Mouse (Mus musculus) liver, embryonic 15.5 days (tissue): ENCODE results near the gene Kank3. TPM values are rescaled to one million over a fixed set of nuclear protein-coding genes. Genes with fewer than 3 reads are reported as not detected.
A peak's percentile ranks its signal among the peaks of the same experiment; 100 is the strongest.

Experiments
- ATAC-seq: fragments of 200-750 bp; cut with Nextera tagmentation; 2 replicates; pipeline ENCODE4 v1.8.0; 2017; ENCODE audit warnings: moderate number of reproducible peaks, mild to moderate bottlenecking, moderate library complexity; ENCODE audit not compliant: insufficient read depth
- H3K27ac ChIP-seq: fragments of 300-500 bp; sonication (generic); replicated peaks from 2 replicates; pipeline ENCODE4 v1.5.1; 2015; ENCODE audit warnings: mild to moderate bottlenecking, inconsistent platforms
- H3K27me3 ChIP-seq: fragments of 300-500 bp; sonication (generic); 2 replicates; pipeline ENCODE4 v1.6.1; 2015; ENCODE audit warnings: mild to moderate bottlenecking, inconsistent platforms
- H3K36me3 ChIP-seq: fragments of 300-500 bp; sonication (generic); replicated peaks from 2 replicates; pipeline ENCODE4 v1.6.1; 2015; ENCODE audit warnings: moderate library complexity, mild to moderate bottlenecking, inconsistent platforms
- H3K4me1 ChIP-seq: fragments of 300-500 bp; sonication (generic); replicated peaks from 2 replicates; pipeline ENCODE4 v1.6.1; 2015; ENCODE audit warnings: inconsistent platforms
- H3K4me2 ChIP-seq: fragments of 300-500 bp; sonication (generic); 2 replicates; pipeline ENCODE4 v1.6.1; 2015; ENCODE audit warnings: moderate library complexity, mild to moderate bottlenecking, inconsistent platforms
- H3K4me3 ChIP-seq: fragments of 300-500 bp; sonication (generic); replicated peaks from 2 replicates; pipeline ENCODE4 v1.5.1; 2015; ENCODE audit warnings: mild to moderate bottlenecking, inconsistent platforms
- H3K9ac ChIP-seq: fragments of 300-500 bp; sonication (generic); 2 replicates; pipeline ENCODE4 v1.6.1; 2015; ENCODE audit warnings: moderate library complexity, mild to moderate bottlenecking, inconsistent platforms
- H3K9me3 ChIP-seq: fragments of 300-500 bp; sonication (generic); replicated peaks from 2 replicates; pipeline ENCODE4 v1.6.1; 2016; ENCODE audit warnings: inconsistent platforms
- WGBS: fragments of 180-500 bp; shearing (Covaris S2); methylation state at CpG from one replicate; pipeline ENCODE4 v1.1.7; 2015; ENCODE audit warnings: mixed read lengths; ENCODE audit not compliant: insufficient replicate concordance; 5-methylcytosine and 5-hydroxymethylcytosine counted together
- polyA plus RNA-seq: library from polyadenylated mRNA; unstranded; fragments of >200 nt; fragmentation: Nextera tagmentation; extraction: Ambion mirVana; gene quantifications from 2 replicates; pipeline ENCODE4 v1.2.1, GENCODE M21; 2015

Gene Kank3
- polyA plus RNA-seq, result 10.4 and 12.8 TPM in 2 replicates

DNA sequence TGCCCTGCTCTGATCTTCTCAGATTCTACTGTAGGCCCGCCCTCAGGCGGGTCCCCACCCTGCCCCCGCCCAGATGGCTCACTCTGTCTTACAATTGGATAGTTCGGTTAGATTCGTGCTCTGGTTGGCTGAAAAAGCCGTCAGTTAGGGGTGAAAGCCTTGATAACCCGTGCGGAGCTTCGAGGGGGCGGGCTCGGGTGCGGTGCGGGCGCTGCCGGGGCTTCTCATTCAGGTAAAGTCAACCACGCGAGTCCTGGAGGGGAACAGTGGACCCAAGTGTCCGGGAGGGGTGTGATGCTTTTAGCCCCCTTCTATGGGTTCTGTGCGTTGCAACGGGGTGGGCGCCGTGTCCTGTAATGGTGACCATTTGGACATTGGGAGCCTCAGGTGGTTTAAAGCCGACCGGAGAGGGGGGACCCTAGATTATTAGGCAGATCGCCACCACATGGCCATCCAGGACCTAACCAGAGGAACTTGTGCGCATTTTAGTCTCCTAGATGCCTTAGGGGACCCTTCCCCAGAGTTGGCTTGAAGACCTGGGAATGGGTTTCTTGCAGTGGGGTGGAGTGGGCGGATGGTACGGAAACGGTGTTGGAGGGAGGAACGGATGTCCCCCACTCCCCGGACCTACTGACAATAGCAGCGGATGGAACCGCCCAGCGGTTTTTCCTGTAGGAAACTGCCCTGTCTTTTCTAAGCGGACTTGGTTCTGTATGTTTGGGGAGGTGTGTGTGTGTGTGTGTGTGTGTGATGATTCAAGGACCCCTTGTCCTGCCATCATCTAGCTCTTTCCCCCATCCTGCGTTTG is at the start of gene Kank3:
Kank3 (plus strand) TSS at position 186 of the 808 bp plus-strand sequence.
- no peaks in the 10 kb centered on the region for H3K36me3 ChIP-seq
- peak; percentile 95 for ATAC-seq
- under 1% methylated on average over 36 of the region's 36 CpGs for WGBS

DNA sequence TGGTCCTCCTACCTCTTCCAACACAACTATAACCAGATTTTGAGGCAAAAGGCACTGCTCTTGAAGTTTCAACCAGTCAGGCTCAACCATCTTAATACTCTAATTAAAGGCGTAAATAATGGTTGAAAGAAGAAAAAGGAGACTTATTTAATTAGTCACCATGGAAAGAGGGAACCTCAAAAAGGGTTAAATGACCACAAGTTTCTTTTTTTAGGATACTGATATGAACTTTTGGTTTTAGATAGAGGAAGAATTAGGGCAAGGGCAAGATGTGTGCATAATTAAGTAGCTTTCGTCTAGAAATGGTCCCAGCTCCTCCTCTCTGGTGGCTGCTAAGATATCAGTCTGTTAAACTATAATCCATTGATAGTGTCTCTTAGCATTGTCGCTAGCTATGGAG is 43.9 kb upstream of the Kank3 start:
- no peak for ATAC-seq
- H3K36me3 ChIP-seq, result no peaks in the 10 kb centered on the region
- no peaks in the 10 kb centered on the region for H3K9me3 ChIP-seq
- no peaks in the 10 kb centered on the region for H3K4me1 ChIP-seq
- no peak overlapping the region for H3K4me3 ChIP-seq
- WGBS, result 51% methylated on average over 3 of the region's 3 CpGs
- peaks cover 6% of the 10 kb centered on the region; the same call in 1 of the 2 replicates for H3K27me3 ChIP-seq
- no peak overlapping the region for H3K27ac ChIP-seq
- no peak overlapping the region for H3K9ac ChIP-seq
- no peak overlapping the region for H3K4me2 ChIP-seq

More for the DNA sequence above, at the start of gene Kank3:
- Histone ChIP-seq H3K9ac (peak within 1 kb of the TSS; percentile 23; the same call in 1 of the 2 replicates), H3K4me1 (peaks cover 16% of the 10 kb centered on the region), H3K9me3 (no peaks in the 10 kb centered on the region), H3K4me2 (peak within 1 kb of the TSS; percentile 84), H3K4me3 (peak within 1 kb of the TSS; percentile 57), H3K27ac (no peak within 1 kb of the TSS), H3K27me3 (peaks cover 38% of the 10 kb centered on the region)

DNA sequence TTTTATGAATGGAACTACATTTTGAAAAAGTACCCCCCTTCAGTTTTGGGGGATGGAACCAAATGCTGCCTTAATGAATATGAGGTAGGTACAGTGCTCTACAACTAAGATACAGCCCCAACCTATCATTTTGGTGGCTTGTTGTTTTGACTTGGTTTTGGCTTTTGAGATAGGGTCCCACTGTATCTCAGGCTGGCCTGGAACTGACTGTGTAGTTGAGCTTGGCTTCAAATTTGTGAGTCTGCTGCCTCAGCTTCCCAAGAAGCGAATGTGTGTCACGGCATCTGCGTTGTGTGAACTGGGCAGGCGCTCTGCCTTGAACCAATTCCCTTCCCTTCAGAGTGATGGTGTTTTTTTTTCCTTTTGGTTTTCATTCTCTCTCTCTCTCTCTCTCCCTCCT is 38.7 kb upstream of the Kank3 start:
- H3K9ac ChIP-seq, result no peak overlapping the region
- 76% methylated on average over 4 of the region's 4 CpGs for WGBS
- H3K9me3 ChIP-seq, result no peaks in the 10 kb centered on the region
- H3K4me2 ChIP-seq, result no peak overlapping the region
- ATAC-seq, result no peak
- no peak overlapping the region for H3K27ac ChIP-seq
- H3K27me3 ChIP-seq, result peaks cover 6% of the 10 kb centered on the region; the same call in 1 of the 2 replicates
- no peak overlapping the region for H3K4me3 ChIP-seq
- peaks cover 8% of the 10 kb centered on the region; the same call in 1 of the 2 replicates for H3K36me3 ChIP-seq
- no peaks in the 10 kb centered on the region for H3K4me1 ChIP-seq

DNA sequence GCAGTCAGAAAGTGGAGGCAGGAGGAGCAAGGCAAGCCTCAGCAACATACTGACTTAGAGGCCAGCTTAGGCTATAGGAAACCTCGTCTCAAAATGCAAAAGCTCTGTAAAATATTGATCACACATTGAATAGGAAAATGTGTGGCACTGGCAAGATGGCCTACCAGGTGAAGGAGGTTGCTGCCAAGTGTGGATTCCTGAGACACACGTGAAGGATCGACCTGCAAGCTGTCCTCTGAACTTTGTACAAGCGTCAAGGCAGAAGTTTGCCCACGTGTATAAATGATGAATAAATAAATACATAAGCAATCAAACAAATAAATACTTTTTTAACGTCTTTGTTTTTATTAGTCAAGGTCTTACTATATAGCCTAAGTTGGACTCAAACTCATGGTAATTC is 36.9 kb upstream of the Kank3 start:
- 69% methylated on average over 6 of the region's 6 CpGs for WGBS
- H3K9ac ChIP-seq, result no peak overlapping the region
- no peaks in the 10 kb centered on the region for H3K9me3 ChIP-seq
- no peak overlapping the region for H3K27ac ChIP-seq
- no peak overlapping the region for H3K4me2 ChIP-seq
- no peak for ATAC-seq
- peaks cover 24% of the 10 kb centered on the region for H3K36me3 ChIP-seq
- H3K27me3 ChIP-seq, result 0 out of 2 replicates have a peak, but pooled peaks cover 3% of the 10 kb centered on the region
- H3K4me1 ChIP-seq, result peaks cover 6% of the 10 kb centered on the region
- no peak overlapping the region for H3K4me3 ChIP-seq

DNA sequence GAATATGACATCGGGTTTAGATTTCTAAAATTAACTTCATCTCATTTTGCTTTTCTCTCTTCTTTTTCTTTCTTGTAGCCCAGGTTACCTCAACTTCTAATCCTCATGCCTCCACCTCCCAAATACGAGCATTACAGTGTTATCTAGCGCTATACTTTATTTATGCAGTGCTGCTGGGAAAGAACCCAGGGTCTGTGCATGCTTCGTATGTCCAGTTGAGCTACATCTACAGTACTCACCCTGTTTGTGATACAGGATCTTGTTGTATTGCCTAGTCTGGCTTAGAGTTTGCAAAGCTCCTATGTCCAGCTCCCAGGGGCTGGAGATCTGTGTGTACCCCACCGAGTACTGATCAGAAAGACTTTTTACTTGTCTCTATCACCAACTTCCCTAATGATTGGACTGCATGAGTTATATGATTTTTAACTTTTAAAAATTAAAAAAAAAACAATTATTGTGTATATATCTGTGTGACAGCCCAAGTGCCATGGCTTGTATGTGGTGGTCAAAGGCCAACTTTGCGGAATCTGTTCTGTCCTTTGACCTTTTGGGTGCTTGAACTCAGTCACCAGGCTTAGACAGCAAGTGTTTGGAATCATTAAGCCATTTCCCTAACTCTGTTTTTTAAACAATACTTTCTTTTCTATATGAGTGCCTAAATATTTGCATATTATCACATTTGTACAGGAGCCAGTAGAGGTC is 36.3 kb upstream of the Kank3 start:
- H3K9me3 ChIP-seq, result no peaks in the 10 kb centered on the region
- peaks cover 12% of the 10 kb centered on the region for H3K4me1 ChIP-seq
- 0 out of 2 replicates have a peak, but pooled peaks cover 3% of the 10 kb centered on the region for H3K27me3 ChIP-seq
- no peak overlapping the region for H3K4me2 ChIP-seq
- no peak overlapping the region for H3K9ac ChIP-seq
- no peak overlapping the region for H3K4me3 ChIP-seq
- H3K36me3 ChIP-seq, result peaks cover 28% of the 10 kb centered on the region
- no peak for ATAC-seq
- no peak overlapping the region for H3K27ac ChIP-seq
- 77% methylated on average over 6 of the region's 6 CpGs for WGBS

DNA sequence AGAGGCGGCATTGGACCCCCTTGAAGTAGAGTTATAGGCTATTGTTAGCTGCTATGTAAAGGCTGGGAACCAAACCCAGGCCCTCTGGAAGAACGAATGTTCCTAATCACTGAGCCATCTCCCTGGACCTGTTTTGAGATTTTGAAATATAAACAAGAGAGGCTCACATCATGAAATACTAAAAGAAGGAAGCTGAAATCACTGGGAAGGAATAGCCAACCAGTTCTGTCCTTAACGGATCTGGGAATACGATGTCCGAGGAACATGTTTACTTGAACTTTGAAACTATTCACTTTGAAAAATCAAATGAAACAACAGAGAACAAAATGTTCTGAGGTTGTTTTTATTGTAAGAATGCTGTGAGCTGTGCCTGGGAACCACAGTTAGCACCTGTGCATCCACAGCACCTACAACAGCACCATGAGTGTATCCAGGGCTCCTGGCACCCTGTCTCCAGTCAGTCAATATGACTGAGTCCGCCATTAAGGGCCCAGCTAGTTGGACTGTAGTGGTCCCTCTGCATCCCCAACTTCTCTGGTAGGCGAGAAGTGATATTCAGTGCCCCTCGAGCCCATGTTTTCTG is 35.7 kb upstream of the Kank3 start:
- 74% methylated on average over 8 of the region's 8 CpGs for WGBS
- H3K4me2 ChIP-seq, result no peak overlapping the region
- H3K27ac ChIP-seq, result peak overlapping the region; percentile 49
- H3K36me3 ChIP-seq, result peaks cover 28% of the 10 kb centered on the region
- H3K9me3 ChIP-seq, result no peaks in the 10 kb centered on the region
- H3K4me1 ChIP-seq, result peaks cover 19% of the 10 kb centered on the region
- no peak overlapping the region for H3K4me3 ChIP-seq
- no peak overlapping the region for H3K9ac ChIP-seq
- 0 out of 2 replicates have a peak, but pooled peaks cover 1% of the 10 kb centered on the region for H3K27me3 ChIP-seq
- no peak for ATAC-seq

DNA sequence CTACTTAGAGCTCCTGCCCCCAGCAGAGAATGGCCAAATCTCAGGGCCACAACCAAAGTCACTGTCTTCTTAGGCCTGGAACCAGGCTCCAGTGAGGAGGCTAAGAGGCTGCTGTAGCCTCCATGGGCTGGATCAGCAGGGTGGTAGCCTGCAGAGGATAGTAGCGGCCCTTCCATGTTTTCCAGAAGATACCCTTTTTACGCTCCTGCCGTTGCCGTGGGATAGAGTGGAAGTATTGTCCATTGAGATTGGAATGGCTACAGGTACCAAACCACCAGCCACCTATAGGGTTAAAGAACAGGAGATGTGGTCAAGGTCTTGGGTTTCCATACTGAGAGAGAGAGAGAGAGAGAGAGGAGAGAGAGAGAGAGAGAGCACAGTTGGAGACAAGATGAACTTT is 35.0 kb upstream of the Kank3 start:
- Histone ChIP-seq H3K4me2 (no peak overlapping the region), H3K4me3 (no peak overlapping the region), H3K27ac (peak overlapping the region; percentile 49), H3K27me3 (no peaks in the 10 kb centered on the region), H3K9ac (no peak overlapping the region), H3K9me3 (no peaks in the 10 kb centered on the region), H3K4me1 (peaks cover 25% of the 10 kb centered on the region), H3K36me3 (peaks cover 28% of the 10 kb centered on the region)
- 88% methylated on average over 4 of the region's 4 CpGs for WGBS
- ATAC-seq, result no peak

DNA sequence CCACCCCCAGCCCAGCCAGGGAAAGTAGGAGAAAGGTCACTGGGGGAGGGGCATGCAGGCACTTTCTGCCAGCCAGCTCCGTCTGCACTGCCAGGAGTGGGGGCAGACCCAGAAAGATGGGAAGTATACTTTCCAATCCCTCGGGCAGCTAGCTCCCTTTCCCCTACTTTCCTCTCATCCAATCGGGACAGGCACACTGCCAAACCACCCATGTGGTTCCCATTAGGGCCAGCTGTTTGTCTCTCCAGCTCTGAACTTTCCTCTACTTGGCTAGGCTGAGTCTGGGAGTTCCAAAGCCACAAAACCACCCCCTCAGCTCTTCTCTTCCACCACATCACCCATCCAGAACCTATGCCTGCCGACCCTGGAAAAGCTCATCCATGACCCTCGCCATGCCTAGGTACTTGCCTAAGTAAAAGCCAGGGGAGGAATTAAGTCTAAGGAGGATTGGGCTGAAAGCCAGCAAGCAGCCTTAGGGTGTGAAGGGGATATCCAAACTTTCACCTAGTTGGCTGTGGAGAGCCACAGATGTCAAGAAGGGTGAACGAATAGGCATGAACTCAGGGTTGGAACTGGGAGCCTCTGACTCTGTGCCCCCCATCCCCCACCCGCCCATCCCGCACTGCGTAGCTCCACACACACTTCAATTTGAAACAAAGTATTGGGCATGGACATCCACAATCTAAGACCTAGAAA is 30.9 kb upstream of the Kank3 start:
- Histone ChIP-seq H3K27ac (peak overlapping the region; percentile 77), H3K4me2 (peak overlapping the region; percentile 91), H3K4me1 (peaks cover 52% of the 10 kb centered on the region), H3K36me3 (peaks cover 28% of the 10 kb centered on the region), H3K4me3 (peak overlapping the region; percentile 63), H3K9me3 (no peaks in the 10 kb centered on the region), H3K9ac (no peak overlapping the region), H3K27me3 (peaks cover 12% of the 10 kb centered on the region)
- peak; percentile 62 for ATAC-seq
- 47% methylated on average over 9 of the region's 9 CpGs for WGBS

DNA sequence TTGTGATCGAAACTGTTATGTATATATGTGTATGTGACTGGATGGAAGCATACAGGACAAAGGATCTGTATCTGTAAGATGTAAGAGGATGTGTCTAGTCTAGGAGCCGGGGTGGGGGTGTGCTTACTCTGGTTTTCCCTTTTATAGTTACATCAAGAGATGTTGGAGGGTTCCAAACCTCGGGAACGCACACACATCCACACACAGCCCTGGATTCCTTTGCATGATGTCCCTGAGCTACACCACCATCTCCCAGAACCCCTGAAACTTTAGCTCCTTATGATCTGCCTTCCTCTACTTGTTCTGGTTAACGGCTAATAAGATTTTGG is 30.4 kb upstream of the Kank3 start:
- ATAC-seq, result no peak
- H3K4me1 ChIP-seq, result peaks cover 52% of the 10 kb centered on the region
- 62% methylated on average over 5 of the region's 5 CpGs for WGBS
- H3K9ac ChIP-seq, result no peak overlapping the region
- H3K27me3 ChIP-seq, result peaks cover 12% of the 10 kb centered on the region
- peak overlapping the region; percentile 77 for H3K27ac ChIP-seq
- peaks cover 26% of the 10 kb centered on the region for H3K36me3 ChIP-seq
- H3K9me3 ChIP-seq, result no peaks in the 10 kb centered on the region
- H3K4me3 ChIP-seq, result peak overlapping the region; percentile 63
- peak overlapping the region; percentile 91 for H3K4me2 ChIP-seq

DNA sequence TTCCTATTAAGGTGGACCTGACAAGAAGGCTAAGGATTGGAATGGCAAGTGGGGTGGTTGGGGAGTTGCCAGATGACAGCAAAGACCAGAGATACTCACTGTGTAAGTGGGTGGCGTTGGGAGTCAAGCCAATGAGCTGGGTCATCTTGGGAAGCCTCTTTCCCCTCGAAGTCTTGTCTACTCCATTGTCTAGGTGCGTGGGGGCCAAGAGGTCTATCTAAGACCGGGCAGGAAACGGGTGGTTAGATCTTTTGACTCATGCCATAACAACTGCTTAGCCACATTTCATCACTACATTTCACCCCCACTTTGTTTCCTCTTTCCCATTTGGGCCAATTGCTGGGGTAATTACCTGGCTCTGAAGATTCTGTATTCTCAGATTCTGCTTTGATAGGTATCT is 29.9 kb upstream of the Kank3 start:
- WGBS, result 31% methylated on average over 5 of the region's 5 CpGs
- H3K9me3 ChIP-seq, result no peaks in the 10 kb centered on the region
- H3K27ac ChIP-seq, result peak overlapping the region; percentile 77
- H3K36me3 ChIP-seq, result peaks cover 21% of the 10 kb centered on the region
- no peak for ATAC-seq
- H3K4me2 ChIP-seq, result peak overlapping the region; percentile 91
- peak overlapping the region; percentile 63 for H3K4me3 ChIP-seq
- peaks cover 12% of the 10 kb centered on the region for H3K27me3 ChIP-seq
- peak overlapping the region; percentile 58 for H3K9ac ChIP-seq
- H3K4me1 ChIP-seq, result peaks cover 52% of the 10 kb centered on the region
